Mouse (Mus musculus): ENCODE results near the gene Htr3a.

The Htr3a gene

DNA sequence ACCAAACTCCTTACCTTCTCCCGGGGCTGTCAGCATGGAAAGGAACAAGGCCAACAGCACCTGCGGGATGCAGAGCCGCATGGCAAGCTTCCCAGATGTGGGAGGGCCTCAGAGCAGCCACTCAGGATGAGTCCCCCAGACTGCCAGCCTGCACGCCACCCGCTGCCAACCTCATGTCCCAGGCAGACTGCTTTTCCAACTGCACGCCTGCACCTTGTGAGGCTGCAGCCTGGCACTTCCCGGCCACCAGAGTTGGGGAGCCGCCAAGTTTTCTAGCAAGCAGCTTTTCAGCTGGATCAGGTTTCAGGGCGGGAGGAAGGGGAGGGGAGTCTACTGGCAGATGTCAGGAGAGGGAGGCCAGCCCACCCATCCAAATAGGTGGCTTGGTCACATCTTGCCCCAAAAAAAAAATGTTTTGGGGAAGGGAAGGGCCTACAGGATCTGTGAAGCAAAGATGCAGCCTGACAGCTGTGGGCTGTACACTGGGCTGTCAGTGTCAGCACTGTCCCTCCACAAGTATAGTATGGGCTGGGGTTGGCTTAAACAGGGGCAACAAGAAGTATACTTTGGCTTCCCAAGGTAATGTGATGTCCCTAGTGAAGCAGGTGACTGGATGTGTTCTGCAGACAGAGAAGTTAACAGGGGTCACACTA, at the start of gene Htr3a:
TSS of gene Htr3a (minus strand) at position 215 of the 653 bp plus-strand sequence.
- DNase-seq (ENCODE audit: low spot score) = peak; percentile 7

DNA sequence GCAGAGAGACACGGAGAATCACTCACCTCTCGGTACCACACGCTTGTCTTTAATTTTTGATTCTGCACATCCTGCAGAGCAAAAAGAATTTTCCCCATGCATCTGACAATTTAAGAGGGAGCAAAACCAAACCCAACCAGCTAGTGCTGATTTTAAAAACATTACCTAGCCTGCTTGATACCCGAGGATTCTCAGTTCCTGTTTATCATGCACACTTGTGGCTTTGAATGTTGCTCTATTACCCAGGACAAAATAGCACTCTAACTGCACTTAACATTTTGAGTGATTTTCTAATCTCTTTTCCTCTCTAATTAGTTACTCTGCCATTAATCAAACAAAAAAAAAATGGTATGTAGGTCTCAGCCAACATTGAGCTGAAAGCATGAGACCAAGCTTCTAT, 36.7 kb upstream of the Htr3a start:
- DNase-seq (ENCODE audit: low spot score) = no peak

DNA sequence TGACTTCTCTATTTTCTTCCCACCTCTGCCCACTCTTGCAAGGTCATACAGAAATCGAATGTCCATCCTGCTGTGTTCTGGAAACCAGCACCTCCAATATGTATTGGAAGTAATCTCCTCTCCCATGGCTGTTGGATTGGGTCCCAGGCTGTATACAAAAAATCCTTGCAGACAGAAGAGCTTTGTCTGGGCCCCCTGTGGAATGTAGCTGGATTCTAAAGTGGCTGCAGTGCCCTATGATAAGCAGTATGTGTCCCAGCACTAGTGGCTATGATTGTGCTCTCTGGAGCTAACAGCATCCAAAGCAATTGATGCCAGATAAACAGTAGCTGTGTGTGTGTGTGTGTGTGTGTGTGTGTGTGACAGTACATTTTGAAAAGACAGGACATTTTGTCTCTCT, 31.4 kb upstream of the Htr3a start:
- DNase-seq (ENCODE audit: low spot score) = no peak

DNA sequence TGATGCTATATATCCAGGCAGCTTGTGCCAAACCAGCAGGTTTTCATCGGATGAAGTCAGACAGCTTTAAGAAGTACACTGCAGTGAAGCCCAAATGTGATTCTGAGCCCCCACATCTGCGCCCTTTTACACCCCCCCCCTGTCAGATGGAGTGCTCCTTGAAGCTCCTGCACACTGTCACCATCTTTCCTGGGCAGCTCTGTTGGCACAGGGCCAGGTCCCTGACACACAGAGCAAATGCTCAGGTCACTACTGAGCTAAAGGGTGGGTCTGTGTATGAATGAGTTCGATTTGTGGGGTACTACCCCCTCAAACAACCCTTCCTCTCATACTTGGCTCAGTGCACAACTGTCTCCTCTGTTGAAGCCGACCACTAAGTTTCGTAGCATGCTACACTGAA, 18.5 kb upstream of the Htr3a start:
- DNase-seq (ENCODE audit: low spot score) = no peak

DNA sequence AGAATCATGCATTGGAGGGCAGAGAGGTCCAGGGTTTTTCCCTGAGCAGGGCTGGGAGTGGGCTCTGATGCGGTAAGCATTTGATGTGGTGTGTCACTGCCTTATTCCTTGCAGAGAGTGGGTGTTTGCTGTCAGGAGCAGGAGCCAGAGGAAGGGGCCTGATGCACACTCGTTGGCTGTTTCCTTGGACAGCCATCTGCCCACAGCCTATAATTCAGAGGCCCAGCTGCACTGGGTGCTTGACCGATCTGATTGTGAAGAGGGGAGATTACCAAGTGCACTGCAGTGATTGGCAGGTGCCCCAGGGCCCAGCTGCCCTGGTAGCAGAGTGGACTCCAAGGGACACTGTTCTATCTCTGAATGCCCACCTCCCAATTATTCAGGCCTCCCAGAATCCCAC, 17.9 kb upstream of the Htr3a start:
- no peak for DNase-seq (ENCODE audit: low spot score)

DNA sequence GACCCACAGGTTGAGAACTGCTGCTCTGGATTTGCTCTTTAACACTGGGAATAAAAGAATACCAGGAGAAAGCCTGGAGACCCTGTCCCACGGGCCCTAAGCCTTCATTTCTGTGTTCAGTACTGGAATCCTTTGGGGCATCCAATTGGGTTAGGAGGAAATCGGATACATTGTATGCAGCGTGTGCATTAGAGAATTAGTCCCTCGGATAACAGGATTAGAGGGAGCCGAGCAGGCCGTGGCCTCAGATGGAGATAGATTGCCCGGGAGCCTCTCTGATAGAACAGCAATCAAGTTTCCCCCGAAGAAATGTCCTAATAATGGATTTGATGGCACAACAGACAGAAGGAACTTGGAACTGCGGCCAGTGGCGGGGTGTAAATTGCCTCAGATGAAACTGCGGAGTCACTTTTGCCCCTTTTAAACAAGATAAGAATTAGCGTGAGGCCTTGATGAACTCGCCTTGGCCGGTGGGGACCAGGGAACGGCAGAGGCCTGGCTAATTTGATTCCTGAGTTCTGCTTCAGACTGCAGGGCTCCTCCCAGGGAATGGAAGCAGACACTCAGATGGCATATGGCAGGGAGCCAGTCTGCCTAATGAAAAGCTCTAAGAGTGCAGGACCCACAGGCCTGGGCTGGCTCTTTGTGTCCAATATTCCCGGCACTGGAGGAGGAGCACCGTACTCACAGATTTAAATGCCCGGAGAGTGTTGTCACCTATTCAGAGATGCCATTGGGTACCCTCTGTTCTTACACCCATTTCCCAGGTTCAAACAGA, 5.3 kb upstream of the Htr3a start:
- DNase-seq (ENCODE audit: low spot score) = no peak

DNA sequence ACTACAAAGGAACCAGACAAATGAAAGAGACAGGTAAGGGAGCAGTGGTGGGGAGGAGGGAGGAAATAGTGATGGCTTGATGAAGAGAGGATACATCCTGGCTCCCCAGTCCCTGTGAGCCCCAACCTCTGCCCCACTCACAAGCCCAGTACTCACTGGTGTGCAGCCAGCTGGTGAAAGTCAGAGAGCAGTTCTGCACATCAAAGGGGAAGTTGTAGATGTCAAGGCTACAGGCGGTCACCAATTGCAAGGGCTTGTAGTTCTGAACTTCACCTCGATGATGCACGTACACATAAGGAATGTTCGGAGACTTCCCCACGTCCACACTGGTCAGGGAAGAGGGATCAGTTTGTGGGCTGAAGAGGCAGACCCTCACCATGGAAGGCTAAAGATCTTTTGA, 6.5 kb downstream of the Htr3a start:
- DNase-seq (ENCODE audit: low spot score) = no peak

DNA sequence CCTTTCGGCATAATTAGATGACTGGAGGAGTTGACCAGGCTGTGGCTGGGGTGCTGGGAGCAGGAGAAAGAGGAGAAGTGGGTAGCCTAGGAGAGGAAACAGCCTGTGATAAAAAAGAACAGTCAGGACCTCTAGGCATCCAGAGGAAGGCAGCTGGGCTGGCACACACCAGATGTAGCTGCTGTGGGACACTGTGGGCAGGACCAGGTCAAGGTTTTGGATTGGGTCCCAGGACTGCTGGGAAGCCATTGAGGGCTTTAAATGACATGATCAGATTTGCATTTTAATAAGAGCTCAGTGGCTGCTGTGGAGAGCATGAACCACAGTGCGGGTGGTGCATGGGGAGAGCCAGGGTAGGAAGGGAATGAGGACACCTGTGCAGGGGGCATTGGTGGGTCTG, 7.1 kb downstream of the Htr3a start:
- no peak for DNase-seq (ENCODE audit: low spot score)

DNA sequence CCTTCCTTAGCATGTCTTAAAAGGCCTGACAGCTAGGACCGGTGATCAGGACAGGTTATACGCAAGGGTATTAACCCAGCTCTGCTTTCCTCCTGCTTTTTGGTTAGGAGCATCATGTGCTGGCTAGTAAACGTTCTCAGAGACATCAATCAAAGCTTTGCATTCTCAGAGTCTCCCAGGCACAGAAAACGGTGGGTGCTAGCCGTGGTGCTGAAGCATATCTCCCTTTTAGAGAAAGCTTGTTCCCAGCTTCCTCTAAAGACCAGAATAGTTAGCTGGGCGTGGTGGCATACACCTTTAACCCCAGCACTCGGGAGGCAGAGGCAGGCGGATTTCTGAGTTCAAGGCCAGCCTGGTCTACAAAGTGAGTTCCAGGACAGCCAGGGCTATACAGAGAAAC, 12.3 kb downstream of the Htr3a start:
- no peak for DNase-seq (ENCODE audit: low spot score)

DNA sequence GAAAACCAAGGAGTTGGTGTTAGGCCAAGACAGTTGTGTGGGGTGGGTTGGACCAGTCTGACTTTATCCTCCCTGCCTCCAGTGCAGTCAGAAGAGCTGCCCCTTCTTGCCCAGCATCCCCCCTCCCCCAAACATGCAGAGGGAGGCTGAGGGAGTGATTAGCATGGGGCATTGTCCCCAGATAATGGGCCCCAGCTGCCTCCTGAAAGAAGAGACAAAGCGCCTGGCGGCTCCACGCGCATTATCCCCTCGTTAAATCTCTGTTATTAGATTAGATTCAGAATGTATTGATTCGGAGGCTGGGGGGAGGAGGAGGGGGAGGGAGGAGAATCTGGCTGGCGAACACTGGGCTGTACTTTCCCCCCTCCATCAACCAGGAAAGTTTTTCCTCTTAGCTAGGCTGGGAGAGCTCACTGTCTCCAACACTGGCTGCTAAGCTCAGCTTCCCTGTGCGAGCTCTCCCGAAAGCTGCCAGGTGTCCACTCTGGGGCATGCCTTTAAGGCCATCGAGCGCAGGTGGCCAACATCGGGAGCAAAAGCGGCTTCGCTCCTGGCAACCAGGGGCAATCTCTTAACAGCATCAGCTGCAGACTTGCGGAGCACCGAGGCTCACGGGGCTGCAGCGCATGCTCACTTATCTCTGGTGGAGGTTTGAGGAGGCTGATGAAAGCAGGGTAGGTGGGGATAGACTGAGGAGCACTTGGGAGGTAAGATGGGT, 14.9 kb downstream of the Htr3a start:
- no peak for DNase-seq (ENCODE audit: low spot score)

DNA sequence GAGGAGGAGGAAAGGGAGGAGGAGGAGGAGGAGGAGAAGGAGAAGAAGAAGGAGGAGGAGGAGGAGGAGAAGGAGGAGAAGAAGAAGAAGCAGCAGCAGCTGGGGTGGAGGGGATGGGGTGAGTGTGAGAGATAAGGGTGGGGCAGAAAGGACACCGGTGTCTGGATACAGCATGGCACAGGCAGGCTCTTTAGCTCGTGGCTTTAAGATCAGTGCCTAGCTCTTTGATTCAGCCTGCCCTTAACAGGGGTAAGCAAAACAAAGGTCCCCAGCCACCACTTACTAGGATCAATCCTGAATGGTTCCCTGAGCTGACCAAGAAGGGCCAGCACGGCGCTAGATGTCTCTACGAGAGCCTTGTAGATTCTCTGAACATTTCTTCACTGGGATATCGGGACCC, 16.1 kb downstream of the Htr3a start:
- DNase-seq (ENCODE audit: low spot score) = no peak

DNA sequence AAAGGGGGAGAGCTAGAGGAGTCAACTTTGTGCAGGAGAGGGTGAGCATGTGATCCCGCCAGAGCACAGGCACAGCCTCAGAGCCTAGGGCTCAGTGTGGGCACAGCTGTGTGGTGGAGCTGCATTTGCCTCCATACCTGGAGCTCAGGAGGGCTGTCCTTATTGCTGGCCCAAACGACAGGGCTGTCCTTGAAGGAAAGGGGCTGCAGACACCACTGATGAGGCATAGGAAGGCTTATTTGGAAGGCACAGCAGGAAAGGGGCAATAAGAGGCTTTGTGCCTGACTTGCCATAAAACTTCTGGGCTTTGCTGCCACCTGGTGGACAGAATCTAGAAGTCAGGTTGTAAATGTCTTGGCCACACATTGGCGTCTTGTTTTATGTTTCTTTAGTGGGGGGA, 16.9 kb downstream of the Htr3a start:
- peak; percentile 25 for DNase-seq (ENCODE audit: low spot score)

DNA sequence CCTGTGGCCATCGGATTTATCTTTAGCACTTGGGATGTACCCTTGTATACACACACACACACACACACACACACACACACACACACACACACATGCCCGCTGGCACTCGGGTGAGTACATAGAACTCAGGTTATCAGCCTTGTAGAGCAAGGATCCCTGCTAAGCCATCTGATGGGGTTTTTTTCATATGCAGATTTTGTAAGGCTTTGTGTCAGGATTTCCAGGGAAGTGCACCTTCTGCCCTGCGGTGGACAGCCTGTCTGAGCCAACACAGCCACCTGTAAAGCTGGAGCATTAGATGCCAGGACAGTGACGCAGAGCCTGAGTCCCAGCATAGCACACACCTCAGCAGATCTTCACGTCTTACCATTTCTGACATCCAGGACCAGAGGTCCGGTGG, 21.8 kb downstream of the Htr3a start:
- DNase-seq (ENCODE audit: low spot score) = no peak

DNA sequence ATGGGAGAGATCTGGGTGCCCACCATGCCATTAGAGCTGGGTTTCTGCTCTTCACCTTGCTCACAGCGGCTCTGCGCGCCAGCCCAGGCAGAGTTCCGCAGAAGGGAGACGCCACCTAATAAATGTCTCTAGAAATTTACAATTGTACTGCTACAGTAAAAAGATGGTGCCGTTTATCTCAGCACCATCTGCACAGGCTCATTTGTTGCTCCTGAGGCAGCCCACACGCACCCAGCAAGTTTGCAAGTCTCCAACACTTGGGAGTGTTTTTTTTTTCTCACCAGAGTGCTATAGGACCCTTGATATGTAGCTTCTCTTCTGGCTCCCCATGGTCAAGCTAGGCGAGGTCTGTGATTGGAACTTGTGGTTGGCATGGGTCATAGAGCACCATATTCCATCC, 38.0 kb downstream of the Htr3a start:
- no peak for DNase-seq (ENCODE audit: low spot score)

DNA sequence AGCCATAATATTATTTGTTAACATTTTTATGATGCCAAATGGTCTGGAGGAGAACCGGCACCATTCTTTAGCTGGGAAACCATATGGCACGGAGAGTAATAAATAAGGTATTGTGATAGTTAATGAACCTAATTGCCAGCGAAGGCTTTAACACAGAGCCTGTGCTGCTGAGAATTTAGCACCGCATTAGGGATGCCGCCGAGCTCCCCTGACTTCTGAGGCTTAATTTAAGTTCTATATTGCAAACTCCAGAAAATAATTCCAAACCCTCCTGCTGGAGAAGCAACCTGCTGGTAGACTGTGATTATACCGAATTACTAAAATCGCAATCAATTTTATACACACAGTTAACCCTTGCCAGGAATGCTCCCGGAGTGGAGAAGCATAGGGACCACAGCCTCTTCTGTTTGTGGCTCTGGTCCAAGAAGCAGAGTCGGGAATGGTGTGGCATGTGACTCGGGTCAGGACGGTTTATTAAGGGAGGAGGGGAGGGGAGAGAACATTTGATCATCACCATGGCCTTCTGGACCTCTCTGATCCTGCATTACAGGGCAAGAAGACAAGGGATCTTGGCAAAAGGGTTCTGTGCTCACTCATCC, 44.3 kb downstream of the Htr3a start:
- DNase-seq (ENCODE audit: low spot score) = no peak

DNA sequence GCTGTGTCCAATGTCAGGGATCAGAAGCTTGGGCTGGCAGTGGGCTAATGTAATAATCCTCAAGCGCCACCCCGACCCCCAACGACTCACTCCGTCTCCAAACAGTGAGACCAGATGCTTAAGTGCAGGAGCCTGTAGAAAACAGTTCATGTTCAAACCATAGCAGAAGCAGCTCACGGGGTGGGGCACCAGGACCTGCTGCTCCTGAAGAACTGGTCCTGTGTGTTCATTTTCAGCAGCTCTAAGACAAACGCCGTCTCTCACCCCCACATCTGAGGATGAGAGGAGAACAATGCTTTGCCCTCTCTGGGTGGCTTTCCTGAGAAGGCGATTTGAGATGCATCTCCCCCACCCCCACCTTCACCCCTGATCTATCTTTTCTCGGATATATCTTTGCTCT, 45.7 kb downstream of the Htr3a start:
- DNase-seq (ENCODE audit: low spot score) = no peak

DNA sequence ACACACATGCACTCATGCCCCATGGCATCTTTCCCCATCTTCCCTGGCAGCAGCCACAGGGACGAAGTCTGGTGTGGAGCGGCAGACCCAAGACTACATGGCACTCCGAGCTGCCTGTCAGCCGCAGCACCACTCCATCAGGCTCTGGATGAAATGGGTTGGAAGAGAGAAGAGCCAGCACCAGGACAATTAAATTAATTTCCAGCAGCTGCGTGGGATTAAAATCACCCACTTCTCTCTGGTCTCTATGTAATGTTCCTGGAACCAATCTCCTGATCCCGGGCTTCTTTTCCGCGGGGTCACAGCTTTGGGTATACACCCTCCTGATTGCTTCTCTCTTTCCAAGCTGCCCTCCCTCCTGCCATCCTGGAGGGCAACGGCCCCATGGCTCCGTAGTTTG, 49.4 kb downstream of the Htr3a start:
- no peak for DNase-seq (ENCODE audit: low spot score)

DNA sequence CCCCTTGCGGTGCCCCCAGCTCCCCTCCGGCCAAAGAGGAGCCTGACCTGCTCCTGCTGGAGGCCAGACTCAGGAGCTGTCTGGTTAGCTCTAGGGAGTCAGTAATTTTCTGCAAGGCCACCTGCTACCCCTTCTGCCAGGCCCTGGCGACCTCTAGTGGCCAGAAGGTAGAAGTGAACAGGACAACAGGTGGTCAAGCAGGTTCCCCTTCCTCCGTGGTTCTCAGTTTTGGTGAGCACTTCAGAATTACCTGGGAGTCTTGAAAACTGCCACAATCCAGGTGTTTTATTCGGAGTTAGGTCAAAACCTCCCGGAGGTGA, 50.4 kb downstream of the Htr3a start:
- peak; percentile 36 for DNase-seq (ENCODE audit: low spot score)

DNA sequence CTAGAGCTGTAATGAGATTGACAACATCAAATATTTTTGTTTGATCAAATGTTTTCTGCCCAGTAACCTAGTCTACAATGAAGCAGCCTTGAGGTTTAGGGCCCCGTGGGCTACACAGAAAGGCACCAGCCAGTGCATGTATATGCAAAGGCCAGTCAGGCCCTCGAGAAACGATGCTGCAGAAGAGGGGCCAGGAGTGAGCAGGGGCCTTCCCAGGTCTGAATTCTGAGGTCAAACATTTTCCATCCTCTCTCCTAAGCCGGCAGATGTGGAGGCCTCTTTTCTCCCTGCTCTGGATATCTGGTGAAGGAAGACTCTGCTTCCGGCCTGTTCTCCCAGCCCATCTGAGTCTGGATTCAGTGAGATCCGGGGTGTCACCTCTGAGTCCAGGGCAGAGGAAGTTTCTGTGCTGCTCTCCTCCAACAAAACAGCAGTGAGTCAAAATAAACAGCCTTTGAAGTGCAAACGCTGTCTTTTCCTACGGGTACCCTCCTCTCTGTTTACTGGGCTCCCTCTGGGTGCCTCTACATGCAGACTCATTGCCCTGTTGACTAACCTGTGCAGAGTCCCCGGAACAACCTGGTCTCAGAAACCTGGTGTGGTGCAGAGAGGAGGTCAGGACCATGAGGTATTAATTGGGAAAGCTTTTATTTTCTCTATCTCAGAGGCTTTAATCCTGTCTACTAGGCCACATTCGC, 50.9 kb downstream of the Htr3a start:
- DNase-seq (ENCODE audit: low spot score) = no peak

DNA sequence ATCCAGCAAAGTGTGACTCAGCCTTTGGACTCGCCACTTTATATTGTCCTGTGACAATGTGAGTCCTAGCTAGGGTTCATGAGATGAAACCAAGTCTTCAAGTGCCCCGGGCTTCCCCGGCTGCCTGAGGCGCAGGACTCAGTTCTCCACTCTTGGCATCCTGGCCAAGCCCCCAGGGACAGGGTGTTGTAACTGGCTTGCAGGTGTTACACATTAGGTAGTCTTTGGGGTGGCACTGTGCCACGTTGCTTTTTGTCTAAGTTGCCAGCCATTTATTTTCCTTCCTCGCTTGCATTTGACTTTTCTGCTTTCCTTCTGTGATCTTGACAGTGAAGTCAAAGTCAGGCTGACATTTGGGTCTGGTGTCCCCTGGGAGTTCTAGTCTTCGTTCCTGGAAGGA, 53.0 kb downstream of the Htr3a start:
- DNase-seq (ENCODE audit: low spot score) = no peak

DNA sequence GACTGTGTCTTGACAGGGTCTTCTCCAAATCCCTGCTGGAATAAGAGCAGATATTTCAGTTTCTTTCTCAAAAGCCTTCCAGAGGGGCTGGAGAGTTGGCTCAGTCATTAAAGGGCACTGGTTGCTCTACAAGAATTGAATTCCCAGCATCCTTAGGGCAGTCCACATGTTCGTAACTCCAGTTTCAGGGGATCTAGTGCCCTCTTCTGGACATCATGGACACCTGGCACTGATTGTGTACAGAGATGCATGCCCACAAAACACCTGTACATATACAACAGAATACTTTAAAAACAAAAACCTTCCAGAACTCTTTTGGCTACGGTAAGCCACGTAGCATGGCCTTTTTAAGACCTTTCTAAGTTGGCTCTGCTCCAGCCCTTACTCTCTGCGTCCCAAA, 54.7 kb downstream of the Htr3a start:
- no peak for DNase-seq (ENCODE audit: low spot score)

DNA sequence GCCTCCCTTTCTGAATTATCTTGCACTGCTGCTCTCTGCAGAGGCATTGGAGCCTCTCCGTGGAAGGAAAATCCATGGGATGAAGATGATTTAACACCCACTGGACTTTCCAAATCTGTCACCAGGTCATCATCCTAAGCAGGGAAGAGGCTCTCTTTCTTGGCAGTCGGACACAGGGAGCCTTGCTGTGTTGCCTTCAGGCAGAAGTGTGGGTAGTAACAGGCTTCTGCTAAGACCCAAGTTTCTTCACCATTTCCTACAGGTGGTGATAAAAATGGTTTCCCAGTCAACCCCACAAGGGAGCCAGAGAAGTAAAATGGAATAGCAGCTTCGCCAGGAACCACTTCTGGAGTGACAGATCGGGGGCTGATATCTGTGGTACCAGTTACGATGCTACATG, 61.4 kb downstream of the Htr3a start:
- DNase-seq (ENCODE audit: low spot score) = no peak
